Mouse (Mus musculus): ENCODE results near the gene Gata1.
A peak's percentile ranks its signal among the peaks of the same experiment; 100 is the strongest.
"Not testable (repeated sequence)": the region's sequence is repeated elsewhere in the genome, so short reads cannot be mapped to it uniquely, and the experiment has no call there.

The Gata1 gene

DNA sequence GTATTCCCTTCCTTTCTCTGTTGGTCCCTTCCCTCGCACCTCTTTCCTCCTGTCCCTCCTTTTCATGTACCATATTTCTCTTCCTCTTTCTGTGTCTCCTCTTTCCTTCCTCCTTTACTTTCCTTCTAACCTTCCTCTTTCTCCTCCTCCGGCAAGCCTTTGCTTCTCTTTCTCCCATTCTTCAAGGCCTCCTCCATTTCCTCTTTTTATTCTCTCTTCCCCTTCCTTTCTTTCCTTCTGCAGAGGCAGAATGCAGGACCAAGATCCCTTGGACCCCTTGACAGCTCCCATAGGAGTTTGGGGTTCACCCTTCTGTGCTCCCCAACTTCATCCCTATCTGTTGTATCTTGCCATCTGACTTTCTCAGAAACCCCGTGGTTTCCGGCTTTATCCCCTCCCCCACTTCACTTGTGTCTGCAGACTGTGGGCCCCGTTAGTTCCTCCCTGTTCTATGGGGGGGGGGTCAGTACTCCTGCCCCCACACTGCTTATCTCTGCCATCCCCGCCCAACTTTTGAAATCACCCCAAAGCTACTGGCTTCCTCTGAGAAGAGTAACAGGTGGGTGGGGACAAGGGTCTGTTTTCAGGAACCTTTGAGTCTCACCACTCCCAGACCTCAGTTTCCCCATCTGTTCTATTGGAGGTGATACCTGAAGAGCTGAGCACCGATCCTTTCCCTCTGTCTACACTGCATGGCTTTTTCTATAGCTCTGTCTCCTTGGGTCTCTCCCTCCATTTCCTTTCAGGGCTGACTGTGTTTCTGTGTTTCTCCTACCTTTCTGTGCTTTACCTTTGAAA is 13.8 kb downstream of the Gata1 start:
- no peak for DNase-seq

- DNase-seq = no peak
Observed at GRCm38 (mm10) chrX:7958868-7959267, 19.0 kb downstream of the Gata1 start.

- DNase-seq = no peak
Observed at GRCm38 (mm10) chrX:7950091-7950490, 27.8 kb downstream of the Gata1 start.

DNA sequence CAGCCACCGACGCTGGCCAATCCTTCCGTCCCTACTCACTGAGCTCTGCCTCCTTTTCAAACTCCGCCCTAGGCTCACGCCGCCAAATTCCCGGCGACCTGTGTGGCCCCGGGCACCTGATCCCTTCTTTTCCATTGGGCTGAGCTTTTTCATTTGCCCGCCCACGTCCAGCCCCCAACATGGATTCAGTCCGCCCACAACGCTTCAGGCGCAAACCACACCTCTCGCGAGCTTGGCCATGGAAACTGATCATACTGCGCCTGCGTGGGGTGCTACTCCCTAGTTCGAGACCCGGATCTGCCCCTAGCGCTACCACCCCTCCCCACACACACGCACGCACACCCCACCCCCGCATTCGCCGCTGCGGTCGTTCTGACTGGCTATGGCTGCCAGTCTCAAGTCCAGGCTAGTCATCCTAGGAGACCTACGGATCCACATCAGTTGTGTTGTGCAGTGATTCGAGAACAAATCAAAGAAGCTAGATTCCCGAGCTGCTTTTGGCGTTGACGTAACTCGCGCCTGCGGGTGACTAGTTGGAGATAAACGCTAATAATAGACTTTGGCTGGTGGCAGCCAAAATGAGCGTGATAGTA is 29.9 kb downstream of the Gata1 start:
- peak; percentile 90 for DNase-seq

DNA sequence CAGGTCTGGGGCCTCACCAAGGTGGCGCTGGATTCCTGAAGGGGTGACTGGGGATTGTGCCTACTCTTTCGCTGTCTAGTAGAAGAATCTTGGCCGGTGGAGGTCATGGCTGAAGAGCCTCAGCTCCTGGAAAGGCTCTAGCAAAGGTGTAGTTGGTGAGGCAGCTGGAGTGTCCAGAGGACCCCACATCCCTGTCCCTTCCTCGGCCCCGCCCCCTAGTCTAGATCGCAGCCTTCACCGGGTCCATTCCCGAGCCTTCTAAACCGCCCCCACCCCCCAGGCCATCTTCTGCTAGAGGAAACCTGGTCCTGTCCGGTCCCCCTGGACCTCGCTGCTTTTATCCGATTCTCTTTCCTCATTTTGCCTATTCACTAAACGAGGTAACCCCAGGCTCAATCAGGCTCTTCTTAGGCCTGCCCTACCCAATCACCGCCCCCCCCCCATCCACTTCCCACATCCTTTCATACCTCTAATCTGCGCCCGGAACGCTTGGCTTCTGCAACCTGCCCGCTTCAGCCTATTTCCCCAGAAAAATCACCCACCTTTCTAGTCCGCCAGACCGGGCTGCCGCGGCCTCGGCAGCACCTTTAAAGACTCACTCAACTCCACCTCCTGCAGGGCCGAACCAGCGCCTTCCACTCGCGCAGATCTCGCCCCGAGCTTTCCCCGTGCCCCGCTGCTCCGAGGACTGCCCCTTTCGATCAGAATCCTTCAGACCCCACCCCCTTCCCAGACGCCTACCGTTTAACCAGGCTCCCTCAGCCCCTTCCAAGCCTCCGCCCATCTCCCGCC is 30.6 kb downstream of the Gata1 start, which contains the start of gene Hdac6:
Gene Hdac6 (minus strand): TSS at position 782 of the 792 bp plus-strand sequence.
- DNase-seq = no peak

- DNase-seq = no peak
Observed at GRCm38 (mm10) chrX:7945618-7946017, 32.3 kb downstream of the Gata1 start.

DNA sequence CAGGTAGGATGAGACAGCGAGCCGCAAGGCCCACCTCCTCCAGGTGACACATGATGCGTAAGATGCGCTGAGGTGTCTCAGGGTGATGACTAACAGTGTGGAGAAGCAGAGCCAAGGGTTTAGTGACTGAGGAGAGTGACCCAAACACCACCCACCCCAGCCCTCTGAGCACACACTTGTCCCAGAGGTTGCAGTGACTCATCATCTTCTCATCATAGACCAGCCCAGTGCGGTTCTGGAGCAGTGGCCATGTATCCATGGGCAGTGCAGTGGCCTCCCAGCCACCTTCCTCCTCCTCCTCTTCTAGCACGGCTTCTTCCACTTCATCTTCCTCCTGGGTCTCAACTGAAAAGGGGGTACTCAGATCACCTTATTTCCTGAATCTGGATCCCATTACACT is 40.2 kb downstream of the Gata1 start:
- no peak for DNase-seq

- DNase-seq = no peak
Observed at GRCm38 (mm10) chrX:7936874-7937273, 41.0 kb downstream of the Gata1 start.

- no peak for DNase-seq
Observed at GRCm38 (mm10) chrX:7928270-7928790, 49.5 kb downstream of the Gata1 start, which contains the start of gene Eras. TSS of gene Eras (minus strand) at chrX:7928607.

GRCm38 (mm10) chrX:7927116-7927515 is 50.8 kb downstream of the Gata1 start:
- no peak for DNase-seq

GRCm38 (mm10) chrX:7926266-7926665 is 51.6 kb downstream of the Gata1 start:
- DNase-seq = no peak

DNA sequence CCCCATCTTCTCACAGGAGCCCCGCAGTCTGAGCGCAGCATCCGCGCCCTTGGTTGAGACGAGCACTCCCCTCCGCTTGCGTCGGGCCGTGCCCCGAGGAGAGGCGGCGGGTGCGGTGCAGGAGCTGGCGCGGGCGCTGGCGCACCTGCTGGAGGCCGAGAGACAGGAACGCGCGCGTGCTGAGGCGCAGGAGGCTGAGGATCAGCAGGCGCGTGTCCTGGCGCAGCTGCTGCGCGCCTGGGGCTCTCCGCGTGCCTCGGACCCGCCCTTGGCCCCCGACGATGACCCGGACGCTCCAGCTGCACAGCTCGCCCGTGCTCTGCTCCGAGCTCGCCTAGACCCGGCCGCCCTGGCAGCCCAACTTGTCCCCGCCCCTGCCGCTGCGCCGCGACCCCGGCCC is 55.8 kb downstream of the Gata1 start:
- DNase-seq = no peak

DNA sequence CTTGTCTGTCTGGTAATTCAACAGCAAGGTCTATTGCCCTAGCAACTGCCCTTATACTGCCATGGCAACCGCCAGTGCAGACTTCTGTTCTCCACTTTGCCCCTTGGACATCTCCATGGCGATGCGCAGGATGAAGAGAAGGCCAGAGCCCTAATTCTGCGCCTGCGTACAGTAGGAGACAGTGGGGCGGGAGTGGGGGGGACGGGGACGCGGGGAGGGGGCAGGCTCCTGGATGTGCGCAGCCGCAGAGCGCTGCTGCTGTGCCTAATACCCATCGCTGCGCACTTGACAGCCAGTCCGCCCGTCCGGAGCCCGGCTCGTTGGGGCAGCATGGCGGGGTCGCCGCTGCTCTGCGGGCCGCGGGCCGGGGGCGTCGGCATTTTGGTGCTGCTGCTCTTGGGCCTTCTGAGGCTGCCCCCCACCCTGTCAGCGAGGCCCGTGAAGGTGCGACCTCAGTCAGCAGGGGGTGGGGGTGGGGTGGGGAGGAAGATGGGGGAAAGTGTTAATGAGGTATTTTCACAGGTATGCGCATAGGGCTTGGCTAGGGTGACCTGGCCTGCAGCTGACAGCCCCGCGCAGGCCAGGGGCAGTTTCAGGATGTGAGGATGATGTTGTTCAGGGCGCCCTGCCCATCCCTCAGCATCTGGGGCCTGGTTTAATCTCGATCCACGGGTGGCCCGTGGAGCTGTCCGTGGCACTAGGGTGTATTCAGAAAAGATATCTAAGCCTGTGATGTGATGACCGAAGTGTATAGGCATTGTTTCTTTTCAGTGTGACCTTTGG is 58.1 kb downstream of the Gata1 start, which contains the start of gene Pcsk1n:
Gene Pcsk1n (plus strand): TSS at position 222 of the 783 bp plus-strand sequence.
- no peak for DNase-seq

- DNase-seq = not testable (repeated sequence)
Observed at GRCm38 (mm10) chrX:7917960-7918359, 59.9 kb downstream of the Gata1 start.

- DNase-seq = peak; percentile 18
Observed at GRCm38 (mm10) chrX:7915669-7916068, 62.2 kb downstream of the Gata1 start.

DNA sequence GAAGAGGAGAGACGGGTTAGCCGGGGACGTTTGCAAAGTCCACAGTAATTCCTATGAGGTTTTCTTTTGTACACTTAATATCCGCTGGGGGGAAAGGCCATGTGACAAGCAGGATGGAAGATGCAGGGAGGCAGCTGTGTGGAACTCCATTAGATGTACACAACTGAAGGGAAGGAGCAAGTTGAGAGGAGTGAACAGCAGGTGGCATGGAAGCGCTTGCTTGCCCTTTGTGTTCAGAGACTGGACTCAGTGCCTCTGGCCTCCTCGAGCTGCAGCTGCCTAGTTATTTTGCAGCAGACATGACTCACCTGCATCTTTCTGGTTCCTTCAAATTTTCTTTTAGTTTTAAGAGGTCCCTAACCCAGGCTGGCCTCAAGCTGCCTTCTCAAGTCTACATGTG is 67.4 kb downstream of the Gata1 start:
- no peak for DNase-seq
